Mouse (Mus musculus): Measurements from ENCODE around the gene Spo11.

DNA sequence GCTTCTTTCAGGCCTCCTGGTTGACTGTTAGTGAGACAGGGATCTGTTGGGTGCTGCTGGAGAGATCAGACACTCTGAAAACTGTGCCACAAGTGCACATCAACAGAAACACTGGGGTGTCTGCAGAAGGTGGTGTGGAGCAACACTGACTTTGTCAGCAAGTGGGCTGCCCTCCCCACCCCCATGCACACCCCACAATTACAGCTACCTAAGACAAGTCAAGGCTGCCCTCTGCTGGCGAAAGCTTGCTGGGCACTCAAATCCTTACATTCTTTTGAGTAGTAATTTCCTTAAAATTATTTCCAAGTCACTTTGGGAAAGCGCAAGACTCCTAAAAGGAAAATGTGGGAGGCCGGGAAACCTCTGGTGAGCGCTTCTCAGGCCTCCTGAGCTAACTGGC is 18.7 kb downstream of the Spo11 start:
- TF ChIP-seq POLR2A (IDR thresholded peaks at IDR 0.05; ENCODE audit: borderline replicate concordance, extremely low read depth, low read depth, low read length) (no peak), CTCF (IDR thresholded peaks at IDR 0.05; ENCODE audit: insufficient read depth, low read length) (peak; percentile 84)

Measured in lung, adult 2 months (tissue).